Mouse (Mus musculus): ENCODE measurements around the gene Gm38392. TPM values are rescaled to one million over a fixed set of nuclear protein-coding genes. Genes with fewer than 3 reads are reported as not detected.

The Gm38392 gene
- polyA plus RNA-seq, 1 experiment from 2014 or later, result not detected

DNA sequence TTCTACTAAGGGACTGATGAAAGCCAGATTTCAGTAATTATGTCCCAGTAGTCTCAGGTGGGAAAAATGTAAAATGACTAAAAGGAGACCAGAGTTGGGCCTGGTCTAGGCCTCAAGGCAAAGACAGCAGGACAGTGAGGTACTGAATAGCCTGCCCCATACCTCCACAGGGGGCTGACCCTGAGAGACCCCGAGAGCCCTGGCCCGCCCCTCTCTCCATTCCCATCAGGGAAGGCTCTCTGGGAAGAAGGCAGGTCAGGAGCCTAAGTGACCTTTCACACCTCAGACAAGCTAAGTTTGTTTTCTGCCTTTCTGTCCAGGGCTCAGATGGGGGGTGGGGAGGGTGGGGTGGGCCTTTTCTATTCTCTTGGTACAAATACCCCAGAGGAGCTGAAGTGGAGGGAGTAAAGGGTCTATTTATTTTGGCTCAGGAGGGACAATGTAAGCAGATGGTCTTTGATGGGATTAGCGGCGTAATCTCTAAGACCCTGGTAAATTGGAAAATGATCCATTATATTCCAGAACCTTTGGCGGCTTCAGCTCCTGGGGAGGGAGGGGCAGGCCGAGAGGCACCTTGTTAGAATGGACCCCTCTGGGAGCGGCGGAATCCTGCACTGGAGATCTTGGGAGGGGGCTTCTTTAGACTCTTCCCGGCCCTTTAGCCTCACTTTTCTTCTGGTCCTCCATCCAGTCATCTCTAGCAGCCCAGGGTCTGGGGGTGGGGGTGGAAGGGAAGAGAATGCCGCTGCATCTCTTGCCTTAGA is 89.1 kb downstream of the Gm38392 start:
- Histone ChIP-seq H3K27me3 (ENCODE audit: control insufficient read depth, insufficient read depth, low read length) (peaks cover 69% of the 10 kb centered on the region), H3K9me3 (replicated peaks; ENCODE audit: control insufficient read depth, low read length) (no peaks in the 10 kb centered on the region), H3K4me1 (ENCODE audit: control insufficient read depth, insufficient read depth, low read length) (no peaks in the 10 kb centered on the region; the same call in 1 of the 2 replicates), H3K4me2 (ENCODE audit: low read depth, low read length) (no peak overlapping the region), H3K9ac (replicated peaks; ENCODE audit: low read length) (no peak overlapping the region), H3K36me3 (replicated peaks; ENCODE audit: control insufficient read depth, insufficient read depth, low read depth, low read length) (no peaks in the 10 kb centered on the region), H3K4me3 (ENCODE audit: low read depth, low read length) (no peak overlapping the region), H3K27ac (replicated peaks; ENCODE audit: low read depth, low read length) (no peak overlapping the region)
- DNase-seq (ENCODE audit: low spot score) (no peak), ATAC-seq (replicated peaks; ENCODE audit: insufficient number of reproducible peaks, low FRiP score, low TSS enrichment, low read depth) (no peak)
- 1% methylated on average over 10 of the region's 10 CpGs for WGBS

Small RNAs within 50 kb of the gene (microRNA-seq; reads per million reads assigned to microRNA genes)
- gene Gm25641 (ENCODE audit: borderline number of aligned reads) (not detected), gene Mir3093 (ENCODE audit: borderline number of aligned reads) (8.0 reads per million, percentile 9 among the genes with 10 or more reads in this experiment), gene Mir9-1 (ENCODE audit: borderline number of aligned reads) (not detected)

Other genes with a start within 250 kb of the Gm38392 start
- gene Gpatch4, start 244.1 kb downstream of the Gm38392 start, polyA plus RNA-seq (2014; fragmentation: Nextera tagmentation; extraction: Ambion mirVana), result 34.7 and 37.8 TPM in 2 replicates
- 157 and 169 TPM in 2 replicates for gene Naxe, start 228.7 kb downstream of the Gm38392 start, polyA plus RNA-seq (2014; fragmentation: Nextera tagmentation; extraction: Ambion mirVana)
- gene Ttc24, start 208.9 kb downstream of the Gm38392 start, polyA plus RNA-seq (2014; fragmentation: Nextera tagmentation; extraction: Ambion mirVana), result 0.08 and 0.11 TPM in 2 replicates
- 17.8 and 18.1 TPM in 2 replicates for gene Iqgap3, start 205.2 kb downstream of the Gm38392 start, polyA plus RNA-seq (2014; fragmentation: Nextera tagmentation; extraction: Ambion mirVana)
- gene Mef2d, start 144.8 kb downstream of the Gm38392 start, polyA plus RNA-seq (2014; fragmentation: Nextera tagmentation; extraction: Ambion mirVana), result 11.5 and 12.5 TPM in 2 replicates
- 0.25 and 0.26 TPM in 2 replicates for gene Rhbg, start 32.5 kb downstream of the Gm38392 start, polyA plus RNA-seq (2014; fragmentation: Nextera tagmentation; extraction: Ambion mirVana)
- 9.8 and 13.1 TPM in 2 replicates for gene Tsacc, start 9.8 kb upstream of the Gm38392 start, polyA plus RNA-seq (2014; fragmentation: Nextera tagmentation; extraction: Ambion mirVana)
- gene Cct3, start 9.9 kb upstream of the Gm38392 start, polyA plus RNA-seq (2014; fragmentation: Nextera tagmentation; extraction: Ambion mirVana), result 784 and 788 TPM in 2 replicates
- 77.9 and 87.3 TPM in 2 replicates for gene Glmp, start 37.8 kb upstream of the Gm38392 start, polyA plus RNA-seq (2014; fragmentation: Nextera tagmentation; extraction: Ambion mirVana)
- 2.1 and 2.8 TPM in 2 replicates for gene Tmem79, start 48.9 kb upstream of the Gm38392 start, polyA plus RNA-seq (2014; fragmentation: Nextera tagmentation; extraction: Ambion mirVana)
- gene Smg5, start 49.0 kb upstream of the Gm38392 start, polyA plus RNA-seq (2014; fragmentation: Nextera tagmentation; extraction: Ambion mirVana), result 33.3 and 39.3 TPM in 2 replicates
- gene Paqr6, start 77.4 kb upstream of the Gm38392 start, polyA plus RNA-seq (2014; fragmentation: Nextera tagmentation; extraction: Ambion mirVana), result 0.60 and 0.82 TPM in 2 replicates
- 0.32 TPM in 1 of 2 replicates, not detected in the other for gene Bglap3, start 85.5 kb upstream of the Gm38392 start, polyA plus RNA-seq (2014; fragmentation: Nextera tagmentation; extraction: Ambion mirVana)
- not detected in 2 replicates for gene Bglap2, start 91.5 kb upstream of the Gm38392 start, polyA plus RNA-seq (2014; fragmentation: Nextera tagmentation; extraction: Ambion mirVana)
- 0.57 TPM in 1 of 2 replicates, not detected in the other for gene Bglap, start 97.3 kb upstream of the Gm38392 start, polyA plus RNA-seq (2014; fragmentation: Nextera tagmentation; extraction: Ambion mirVana)
- gene Pmf1, start 123.1 kb upstream of the Gm38392 start, polyA plus RNA-seq (2014; fragmentation: Nextera tagmentation; extraction: Ambion mirVana), result 157 and 161 TPM in 2 replicates
- 17.1 and 19.2 TPM in 2 replicates for gene Slc25a44, start 137.9 kb upstream of the Gm38392 start, polyA plus RNA-seq (2014; fragmentation: Nextera tagmentation; extraction: Ambion mirVana)
- gene Sema4a, start 174.0 kb upstream of the Gm38392 start, polyA plus RNA-seq (2014; fragmentation: Nextera tagmentation; extraction: Ambion mirVana), result 5.3 and 6.5 TPM in 2 replicates
- gene Lmna, start 222.7 kb upstream of the Gm38392 start, polyA plus RNA-seq (2014; fragmentation: Nextera tagmentation; extraction: Ambion mirVana), result 28.7 and 30.5 TPM in 2 replicates
- gene Mex3a, start 245.2 kb upstream of the Gm38392 start, polyA plus RNA-seq (2014; fragmentation: Nextera tagmentation; extraction: Ambion mirVana), result 40.1 and 41.0 TPM in 2 replicates